Mouse (Mus musculus) small intestine, adult 2 months (tissue): ENCODE measurements around the gene Mettl16. TPM values are rescaled to one million over a fixed set of nuclear protein-coding genes. Genes with fewer than 3 reads are reported as not detected.
A peak's percentile ranks its signal among the peaks of the same experiment; 100 is the strongest.

Source experiments
- H3K27ac ChIP-seq: fragments of 200-500 bp; 2 replicates; pipeline ENCODE4 v1.5.1; 2012; ENCODE audit warnings: low read depth, low read length, control low read depth, inconsistent platforms; ENCODE audit not compliant: insufficient read depth
- H3K27me3 ChIP-seq: fragments of 200-500 bp; 2 replicates; pipeline ENCODE4 v1.6.1; 2012; ENCODE audit warnings: mild to moderate bottlenecking, moderate library complexity, low read length, inconsistent platforms; ENCODE audit not compliant: control insufficient read depth, insufficient read depth
- H3K36me3 ChIP-seq: fragments of 200-500 bp; 2 replicates; pipeline ENCODE4 v1.6.1; 2012; ENCODE audit warnings: mild to moderate bottlenecking, low read length, control low read depth, inconsistent platforms; ENCODE audit not compliant: control insufficient read depth, insufficient read depth
- H3K4me1 ChIP-seq: fragments of 200-500 bp; 2 replicates; pipeline ENCODE4 v1.6.1; 2012; ENCODE audit warnings: low read length, inconsistent platforms, mixed read lengths; ENCODE audit not compliant: control insufficient read depth, insufficient read depth, insufficient read length
- H3K4me3 ChIP-seq: fragments of 200-500 bp; 2 replicates; pipeline ENCODE4 v1.5.1; 2012; ENCODE audit warnings: low read depth, mild to moderate bottlenecking, control low read depth, inconsistent platforms, low read length, moderate library complexity
- CTCF ChIP-seq: fragments of 200-500 bp; IDR thresholded peaks from 2 replicates; pipeline ENCODE4 v1.5.1; 2012; ENCODE audit warnings: low read depth, mild to moderate bottlenecking, control low read depth, inconsistent platforms, low read length, moderate library complexity, mixed read lengths; ENCODE audit not compliant: insufficient replicate concordance, insufficient read length; ENCODE audit errors: extremely low read depth
- POLR2A ChIP-seq: fragments of 200-500 bp; IDR thresholded peaks from 2 replicates; pipeline ENCODE4 v1.6.1; 2012; ENCODE audit warnings: low read depth, mild to moderate bottlenecking, control low read depth, inconsistent platforms, low read length, moderate library complexity
- WGBS: fragments of 180-500 bp; shearing (Covaris S2); methylation state at CpG from one replicate; pipeline ENCODE4 v1.1.7; 2018; 5-methylcytosine and 5-hydroxymethylcytosine counted together
- polyA plus RNA-seq: library from polyadenylated mRNA; depleted of rRNA; stranded (reverse); fragments of >200 nt; gene quantifications from 2 replicates; pipeline ENCODE4 v1.2.3, GENCODE M21; 2012

The Mettl16 gene
- polyA plus RNA-seq, 1 experiment, result 1.6 TPM

GRCm38 (mm10) chr11:74811538-74811937 is 40.9 kb downstream of the Mettl16 start:
- no peaks in the 10 kb centered on the region for H3K27me3 ChIP-seq
- no peak overlapping the region for H3K27ac ChIP-seq
- H3K36me3 ChIP-seq, result peaks cover 12% of the 10 kb centered on the region
- no peak overlapping the region for H3K4me3 ChIP-seq
- 76% methylated on average over 5 of the region's 5 CpGs for WGBS
- no peak for TF ChIP-seq POLR2A
- no peak for TF ChIP-seq CTCF
- H3K4me1 ChIP-seq, result no peaks in the 10 kb centered on the region

GRCm38 (mm10) chr11:74815795-74816194 is 45.2 kb downstream of the Mettl16 start:
- no peaks in the 10 kb centered on the region for H3K4me1 ChIP-seq
- H3K4me3 ChIP-seq, result no peak overlapping the region
- no peaks in the 10 kb centered on the region for H3K27me3 ChIP-seq
- TF ChIP-seq POLR2A (no peak), CTCF (no peak)
- H3K36me3 ChIP-seq, result peaks cover 21% of the 10 kb centered on the region
- no peak overlapping the region for H3K27ac ChIP-seq

GRCm38 (mm10) chr11:74820921-74821320 is 50.3 kb downstream of the Mettl16 start:
- Histone ChIP-seq H3K4me1 (peaks cover 10% of the 10 kb centered on the region; the same call in 1 of the 2 replicates), H3K36me3 (peaks cover 19% of the 10 kb centered on the region), H3K4me3 (no peak overlapping the region), H3K27ac (no peak overlapping the region), H3K27me3 (no peaks in the 10 kb centered on the region)
- 33% methylated on average over 1 of the region's 1 CpGs for WGBS
- TF ChIP-seq POLR2A (no peak), CTCF (no peak)

GRCm38 (mm10) chr11:74821463-74821862 is 50.8 kb downstream of the Mettl16 start:
- H3K4me3 ChIP-seq, result no peak overlapping the region
- 11% methylated on average over 1 of the region's 1 CpGs for WGBS
- H3K4me1 ChIP-seq, result peaks cover 12% of the 10 kb centered on the region; the same call in 1 of the 2 replicates
- no peak overlapping the region for H3K27ac ChIP-seq
- peaks cover 16% of the 10 kb centered on the region for H3K36me3 ChIP-seq
- TF ChIP-seq POLR2A (no peak), CTCF (peak; percentile 2; the same call in 1 of the 2 replicates)
- no peaks in the 10 kb centered on the region for H3K27me3 ChIP-seq

GRCm38 (mm10) chr11:74822746-74823440 is 52.3 kb downstream of the Mettl16 start:
- H3K4me3 ChIP-seq, result peak overlapping the region; percentile 40
- 34% methylated on average over 7 of the region's 7 CpGs for WGBS
- H3K27me3 ChIP-seq, result no peaks in the 10 kb centered on the region
- TF ChIP-seq POLR2A, result peak; percentile 71; the same call in 1 of the 2 replicates
- no peak for TF ChIP-seq CTCF
- H3K27ac ChIP-seq, result peak overlapping the region; percentile 95
- H3K36me3 ChIP-seq, result peaks cover 4% of the 10 kb centered on the region
- peaks cover 20% of the 10 kb centered on the region; the same call in 1 of the 2 replicates for H3K4me1 ChIP-seq

- Histone ChIP-seq H3K36me3 (no peaks in the 10 kb centered on the region), H3K4me3 (no peak overlapping the region), H3K4me1 (peaks cover 32% of the 10 kb centered on the region; the same call in 1 of the 2 replicates), H3K27ac (peak overlapping the region; percentile 91), H3K27me3 (no peaks in the 10 kb centered on the region)
- WGBS, result 28% methylated on average over 7 of the region's 7 CpGs
- no peak for TF ChIP-seq CTCF
- TF ChIP-seq POLR2A, result no peak
Observed at GRCm38 (mm10) chr11:74826151-74826550, 55.5 kb downstream of the Mettl16 start.

- no peaks in the 10 kb centered on the region for H3K27me3 ChIP-seq
- TF ChIP-seq CTCF (no peak), POLR2A (no peak)
- no peaks in the 10 kb centered on the region for H3K36me3 ChIP-seq
- WGBS, result 27% methylated on average over 5 of the region's 5 CpGs
- H3K4me1 ChIP-seq, result peaks cover 32% of the 10 kb centered on the region; the same call in 1 of the 2 replicates
- H3K4me3 ChIP-seq, result no peak overlapping the region
- H3K27ac ChIP-seq, result peak overlapping the region; percentile 91
Observed at GRCm38 (mm10) chr11:74826702-74827101, 56.1 kb downstream of the Mettl16 start.
